Mouse (Mus musculus) G1E (cell line): ENCODE measurements around the gene Topors.

Experiments
- CTCF ChIP-seq: IDR thresholded peaks from 2 replicates; pipeline ENCODE4 v1.5.1; 2012; ENCODE audit warnings: low read depth, low read length, inconsistent platforms, mixed read lengths
- GATA1 ChIP-seq: IDR thresholded peaks from 2 replicates; pipeline ENCODE4 v1.6.1; 2012; ENCODE audit warnings: borderline replicate concordance, low read length, inconsistent platforms, mixed read lengths
- GATA2 ChIP-seq: IDR thresholded peaks from 2 replicates; pipeline ENCODE4 v1.6.1; 2012; ENCODE audit warnings: low read depth, low read length, inconsistent platforms, borderline replicate concordance
- TAL1 ChIP-seq: conservative IDR thresholded peaks from 2 replicates; pipeline ENCODE4 v1.6.1; 2012; ENCODE audit warnings: low read depth, low read length, inconsistent platforms, mixed read lengths

- TF ChIP-seq CTCF (no peak), TAL1 (no peak), GATA2 (no peak), GATA1 (no peak)
Observed at GRCm38 (mm10) chr4:40302445-40303125, 32.9 kb upstream of the Topors start.
